Mouse (Mus musculus): Measurements from ENCODE around the gene Dpm1.

The Dpm1 gene

DNA sequence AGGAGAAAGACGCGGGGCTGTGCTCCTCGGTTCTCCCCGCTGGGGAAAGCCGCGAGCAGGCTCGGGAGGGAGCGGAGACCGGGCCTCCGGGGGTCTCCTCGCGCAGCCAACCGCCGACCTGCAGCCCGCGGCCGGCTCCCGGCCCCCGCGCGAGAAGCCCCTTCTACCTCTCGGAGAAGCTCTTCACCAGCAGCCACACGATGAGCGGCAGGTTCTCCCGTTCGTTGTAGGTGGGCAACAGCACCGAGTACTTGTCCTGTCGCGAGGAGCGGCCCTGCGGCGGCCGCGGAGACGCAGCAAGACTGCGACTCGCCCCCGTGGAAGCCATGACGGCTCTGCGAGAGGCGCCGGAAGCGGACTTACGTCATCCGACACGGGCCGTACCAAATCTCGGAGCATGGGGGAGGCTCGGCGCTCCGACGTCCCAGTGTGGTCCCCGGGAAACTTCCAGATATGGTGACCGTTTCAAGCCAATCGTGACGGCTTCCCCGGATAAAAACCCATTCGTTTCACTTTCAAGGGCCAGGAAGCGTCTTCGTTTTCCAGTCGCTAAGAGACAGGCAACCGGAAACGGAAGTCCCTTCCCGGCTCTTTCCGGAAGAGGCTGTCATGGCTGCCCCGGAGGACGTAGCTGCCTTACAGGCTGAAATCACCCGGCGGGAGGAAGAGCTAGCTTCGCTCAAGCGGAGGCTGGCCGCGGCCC, at the start of gene Dpm1, which contains the start of the genes Gm20716 and Mocs3:
Gene Dpm1 (minus strand): TSS at position 566 of the 703 bp plus-strand sequence.
Gene Gm20716 (minus strand): TSS at position 339 of the 703 bp plus-strand sequence.
Gene Mocs3 (plus strand): TSS at position 597 of the 703 bp plus-strand sequence.
- peak; percentile 91 for DNase-seq (ENCODE audit: low read depth, low spot score)

DNA sequence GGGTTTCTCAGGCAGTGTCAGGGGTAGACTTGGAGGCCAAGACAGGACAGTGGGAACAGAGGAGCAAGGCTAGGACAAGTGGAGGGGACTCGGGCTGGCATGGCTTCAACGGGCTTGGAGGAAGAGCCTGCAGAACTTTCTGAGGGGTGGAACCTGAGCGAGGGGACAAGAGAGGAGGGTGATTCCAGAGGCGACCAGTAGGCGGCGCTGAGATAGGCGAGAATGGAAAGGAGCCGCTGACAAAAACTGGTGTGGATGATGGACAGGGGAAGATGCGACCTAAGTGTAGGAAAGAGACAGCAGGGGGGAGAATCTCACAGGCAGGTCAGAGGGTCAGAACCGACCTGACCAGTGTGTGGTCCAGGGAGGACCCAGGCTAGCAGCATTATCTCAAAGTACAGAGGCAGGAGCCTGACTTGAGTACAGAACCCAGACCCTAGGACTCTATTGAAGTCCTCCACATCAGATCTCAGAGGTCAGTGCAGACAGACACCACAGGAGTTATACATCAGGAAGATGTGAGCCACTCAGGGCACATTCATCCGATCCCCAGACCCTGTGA, 44.1 kb upstream of the Dpm1 start:
- peak; percentile 84 for DNase-seq (ENCODE audit: low read depth, low spot score)

DNA sequence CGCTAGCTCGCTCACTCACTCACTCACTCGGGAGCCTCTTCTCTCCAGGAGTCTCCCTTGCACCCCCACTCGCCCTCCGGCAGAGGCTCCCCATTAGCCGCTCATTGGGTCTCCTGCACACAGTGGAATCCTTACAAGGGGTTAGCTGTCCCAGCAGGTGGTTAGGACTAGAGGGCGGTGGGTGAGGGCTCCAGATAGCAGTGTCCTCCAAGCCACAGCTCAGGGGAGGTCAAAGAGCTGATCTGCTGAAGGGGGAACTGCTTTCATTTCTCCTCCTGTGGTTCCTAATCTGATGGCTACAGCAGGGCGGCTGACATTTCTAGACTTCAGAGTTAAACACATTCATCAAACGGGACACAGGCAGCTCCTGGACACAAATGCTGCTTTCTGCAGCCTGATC, 43.0 kb upstream of the Dpm1 start:
- no peak for DNase-seq (ENCODE audit: low read depth, low spot score)

DNA sequence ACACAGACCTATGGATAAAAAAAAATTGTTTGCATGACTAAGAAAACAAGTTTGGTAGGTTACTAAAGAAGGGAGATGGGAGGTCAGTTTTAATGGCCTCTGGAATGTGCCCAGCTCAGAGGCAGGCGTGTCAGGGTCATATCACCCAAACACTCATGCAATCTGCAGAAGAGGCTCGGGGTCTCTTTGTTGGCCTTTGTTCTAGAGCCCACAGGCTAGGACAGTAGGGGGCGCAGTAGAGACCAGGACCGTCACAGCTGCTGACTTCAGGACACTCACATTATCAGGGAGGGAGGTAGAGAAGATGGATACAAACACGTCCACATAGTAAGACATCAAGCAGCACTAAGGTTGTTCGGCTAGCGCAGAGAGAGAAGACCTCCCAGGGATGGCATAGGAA, 37.6 kb upstream of the Dpm1 start:
- DNase-seq (ENCODE audit: low read depth, low spot score) = peak; percentile 87

DNA sequence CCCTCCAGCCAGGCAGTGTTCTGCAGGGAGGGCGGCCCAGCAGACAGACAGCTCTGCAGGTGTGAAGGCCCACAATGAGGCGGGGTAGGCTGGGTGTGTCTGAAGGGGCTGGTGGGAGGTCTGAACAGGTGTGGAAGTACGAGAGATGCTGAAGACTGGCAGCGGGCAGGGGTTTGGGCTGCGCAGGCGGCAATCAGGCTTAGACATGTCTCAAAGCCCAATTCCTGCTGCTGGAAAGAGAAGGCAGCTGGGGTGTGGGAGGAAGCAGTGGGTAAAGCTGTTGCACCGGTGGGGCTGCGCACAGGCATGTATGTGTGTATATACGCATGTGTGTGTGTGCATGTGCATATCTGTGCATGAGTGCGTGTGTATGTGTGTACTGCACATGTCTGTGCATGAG, 30.5 kb upstream of the Dpm1 start:
- DNase-seq (ENCODE audit: low read depth, low spot score) = no peak

DNA sequence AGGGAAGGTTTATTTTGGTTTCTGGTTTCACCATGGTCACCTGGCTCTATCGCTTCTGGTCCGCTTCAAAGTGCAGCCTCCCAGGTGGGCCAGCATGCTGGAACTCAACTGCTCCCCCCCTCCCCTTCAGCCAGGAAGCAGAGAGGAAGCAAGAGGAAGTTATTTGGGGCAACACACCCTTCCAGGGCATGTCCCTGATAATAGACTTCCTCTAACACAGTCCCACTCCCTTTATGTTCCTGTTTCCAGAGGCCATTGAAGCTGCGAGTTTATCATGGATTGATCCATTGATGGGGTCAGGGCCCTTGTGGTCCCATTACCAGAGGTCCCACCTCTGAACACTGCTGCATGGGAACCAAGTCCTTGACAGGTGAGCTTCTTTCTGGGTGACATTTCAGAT, 29.7 kb upstream of the Dpm1 start:
- no peak for DNase-seq (ENCODE audit: low read depth, low spot score)

DNA sequence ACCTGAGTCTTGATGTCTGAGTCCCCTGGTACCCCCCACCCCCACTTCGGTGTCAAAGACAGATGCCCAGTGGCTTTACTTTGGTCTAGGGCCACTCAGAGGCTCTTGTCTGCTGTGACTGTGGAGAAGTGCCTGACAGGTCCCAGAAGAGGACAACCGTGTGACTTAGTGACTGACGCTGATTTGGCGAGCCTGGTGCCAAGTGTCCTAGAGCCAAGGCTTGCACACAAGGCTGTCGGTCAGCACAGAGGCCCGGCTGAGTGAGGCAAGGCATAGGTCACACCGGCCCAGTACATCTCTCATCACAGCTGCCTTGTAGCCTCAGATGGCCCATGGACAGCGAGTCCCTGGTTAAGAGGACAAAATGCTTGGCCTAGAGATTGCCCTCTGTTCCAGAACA, 28.7 kb upstream of the Dpm1 start:
- no peak for DNase-seq (ENCODE audit: low read depth, low spot score)

DNA sequence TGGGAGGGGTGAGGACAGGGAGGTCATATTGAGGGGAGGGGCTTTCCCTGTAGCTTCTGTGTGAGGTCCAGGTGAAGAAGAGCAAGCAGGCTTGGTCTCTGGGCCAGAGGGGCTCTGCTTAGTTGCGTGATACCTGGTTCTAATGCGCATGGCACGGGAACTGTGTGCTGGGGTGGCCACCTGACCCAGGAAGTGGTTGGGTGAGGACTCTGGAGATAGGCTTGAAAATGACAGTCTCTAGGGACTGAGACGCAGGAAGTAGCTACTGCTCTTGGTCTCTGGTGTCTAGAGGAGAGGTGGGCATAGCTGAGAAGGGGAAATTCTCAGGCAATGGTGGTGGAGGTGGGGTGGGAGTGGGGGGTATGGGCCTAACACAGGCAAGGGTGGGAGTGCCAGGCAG, 26.8 kb upstream of the Dpm1 start:
- no peak for DNase-seq (ENCODE audit: low read depth, low spot score)

DNA sequence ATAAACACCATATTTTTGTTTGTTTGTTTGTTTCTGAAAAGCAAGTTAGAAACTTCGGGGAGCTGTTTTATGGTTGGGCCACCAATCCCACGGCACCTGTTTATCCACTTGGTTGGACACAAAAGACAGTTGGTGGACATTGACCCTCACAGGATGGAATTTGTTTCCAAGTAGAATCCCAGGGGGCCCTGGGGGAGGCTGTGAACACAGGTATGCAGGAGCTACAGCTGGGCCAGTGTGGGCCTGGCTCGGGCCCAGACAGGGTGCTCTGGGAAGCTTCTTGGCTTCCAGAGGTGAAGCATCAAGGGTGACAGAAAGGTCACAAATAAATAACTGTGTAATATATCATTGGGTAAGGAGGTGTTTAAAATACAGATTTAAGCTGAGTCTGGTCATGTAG, 26.1 kb upstream of the Dpm1 start:
- no peak for DNase-seq (ENCODE audit: low read depth, low spot score)

DNA sequence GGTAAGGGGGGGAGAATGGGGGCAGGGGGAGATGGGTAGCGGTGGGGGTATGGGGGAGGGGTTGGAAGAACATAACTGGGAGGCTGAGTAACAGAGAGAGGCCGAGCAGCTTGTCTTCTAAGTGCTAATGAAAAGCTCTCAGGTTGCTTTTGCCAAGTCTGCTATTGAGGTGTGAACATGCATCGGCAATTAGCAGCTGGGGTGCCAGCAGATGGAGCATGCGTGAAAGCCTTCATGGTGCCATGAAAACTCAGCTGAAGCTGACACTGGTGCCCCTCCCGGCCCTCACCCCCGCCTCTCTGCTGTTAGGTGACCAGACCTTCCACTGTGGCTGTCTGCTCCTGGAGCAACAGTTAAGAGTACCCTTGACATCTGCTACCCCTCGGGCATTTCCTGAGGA, 23.4 kb upstream of the Dpm1 start:
- DNase-seq (ENCODE audit: low read depth, low spot score) = peak; percentile 33

DNA sequence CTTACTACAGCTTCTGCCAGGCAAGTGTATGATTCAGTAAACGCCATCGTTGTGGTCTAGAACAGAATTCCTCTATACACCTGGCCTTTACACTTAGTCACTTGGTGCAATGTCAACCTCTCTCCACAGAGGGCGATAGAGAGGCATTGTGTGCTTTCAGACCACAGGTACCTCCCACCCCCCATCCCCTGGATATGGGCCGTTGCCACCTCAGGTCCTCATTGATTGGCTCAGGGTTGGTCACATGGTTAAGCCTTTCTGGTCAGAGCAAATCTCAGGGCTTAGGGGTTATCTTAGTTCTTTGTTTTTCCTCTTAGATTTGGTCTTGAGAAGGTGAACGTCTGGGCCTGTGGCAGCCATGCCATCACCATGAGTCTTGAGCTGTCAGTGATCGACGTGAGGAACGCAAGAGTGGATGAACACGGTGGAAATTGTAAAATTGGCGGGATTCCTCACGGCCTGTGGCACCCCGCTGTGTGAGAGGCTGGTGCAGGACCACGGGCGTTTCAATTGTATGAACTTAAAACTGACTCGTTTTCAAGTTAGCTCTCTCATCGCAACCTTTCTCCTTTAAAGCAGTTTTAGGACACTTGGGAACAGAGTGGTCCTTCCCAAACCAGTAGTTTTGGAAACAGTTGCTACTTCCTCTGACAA, 22.4 kb upstream of the Dpm1 start:
- DNase-seq (ENCODE audit: low read depth, low spot score) = peak; percentile 97

DNA sequence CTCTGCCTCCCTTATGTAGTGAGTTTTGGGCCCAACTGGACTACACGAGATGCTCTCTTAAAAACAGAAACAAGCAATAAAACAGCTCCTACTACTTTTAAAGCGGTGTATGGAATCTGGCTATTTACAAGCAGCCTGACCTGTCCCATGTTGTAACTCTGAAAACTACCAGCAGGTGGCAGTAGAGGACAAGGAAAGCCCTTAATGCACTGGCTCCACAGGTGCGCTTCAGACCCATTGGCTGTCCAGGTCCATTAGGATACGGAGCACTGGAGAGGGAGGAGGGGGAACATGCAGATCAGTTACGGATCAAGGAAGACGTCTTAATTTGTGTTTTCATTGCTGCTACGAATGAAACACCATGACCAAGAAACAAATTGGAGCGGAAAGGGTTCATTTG, 19.9 kb upstream of the Dpm1 start:
- peak; percentile 92 for DNase-seq (ENCODE audit: low read depth, low spot score)

DNA sequence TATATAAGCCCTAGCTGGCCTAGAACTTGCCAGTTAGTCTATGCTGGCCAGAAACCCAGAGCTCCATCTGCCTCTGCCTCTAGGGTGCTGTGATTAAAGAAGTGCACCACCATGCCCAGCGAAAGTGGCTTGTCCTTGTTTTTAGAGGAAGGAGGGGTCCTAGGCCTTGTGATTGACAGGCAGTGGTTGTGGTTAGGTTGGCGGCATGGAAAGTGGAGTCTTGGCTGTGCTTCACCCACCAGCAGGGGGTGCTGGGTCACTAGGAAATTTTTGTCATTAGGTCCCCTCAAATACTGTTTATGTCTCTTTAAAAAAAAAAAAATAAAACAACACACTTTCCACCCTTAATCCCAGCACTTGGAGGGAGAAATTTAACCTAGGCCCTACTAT, 18.5 kb upstream of the Dpm1 start:
- peak; percentile 85 for DNase-seq (ENCODE audit: low read depth, low spot score)

DNA sequence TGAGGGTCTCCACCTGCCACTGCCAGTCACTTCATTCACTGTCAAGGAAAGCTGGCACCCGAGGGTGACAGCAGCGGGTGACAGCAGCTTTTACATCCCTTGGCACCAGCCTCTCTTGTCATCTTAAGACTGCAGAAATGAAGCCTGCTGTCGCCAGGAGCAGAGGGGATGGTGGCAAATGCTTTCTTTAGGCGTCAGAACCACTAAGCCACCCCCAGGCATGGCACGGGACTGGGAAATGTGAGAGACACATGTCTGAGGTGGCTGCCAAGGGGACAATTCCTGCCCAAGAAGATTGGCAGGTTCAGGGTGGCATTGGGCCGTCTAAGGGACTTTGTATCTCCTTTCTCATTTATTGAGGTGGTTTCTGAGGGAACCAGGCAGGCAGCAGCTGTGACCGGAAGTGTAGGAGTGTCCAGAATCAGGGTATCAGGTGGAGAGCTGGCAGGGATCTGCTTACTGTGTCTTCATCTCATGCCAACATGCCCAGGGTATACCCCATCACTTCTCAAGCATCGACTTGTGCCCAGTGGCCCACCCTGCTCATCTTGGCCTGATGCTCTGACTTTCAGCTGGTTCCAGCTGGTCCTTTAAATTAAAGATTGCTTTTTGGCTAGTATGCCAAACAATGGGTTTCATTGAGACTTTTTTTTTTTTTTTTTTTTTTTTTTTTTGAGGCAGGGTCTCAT, 17.9 kb upstream of the Dpm1 start:
- DNase-seq (ENCODE audit: low read depth, low spot score) = no peak

DNA sequence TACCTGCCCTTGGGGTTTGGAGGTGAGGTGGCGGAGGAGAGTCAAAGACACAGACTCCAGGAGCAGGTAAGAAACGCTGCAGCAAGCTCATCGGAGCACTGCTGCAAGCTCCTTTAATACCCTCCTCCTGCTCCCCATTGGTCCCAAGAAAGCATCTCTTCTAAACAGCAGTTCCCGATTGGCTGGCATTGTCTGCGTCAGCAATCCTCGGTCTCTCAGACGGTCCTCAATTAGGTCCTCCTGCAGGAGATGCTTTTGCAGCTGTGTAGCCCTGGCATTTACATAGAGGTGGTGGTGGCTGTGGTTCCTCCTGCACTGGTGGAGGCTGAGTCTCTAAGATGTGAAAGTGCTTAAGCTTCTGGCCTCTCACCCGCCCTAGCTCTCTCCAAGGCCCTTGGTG, 15.2 kb upstream of the Dpm1 start:
- DNase-seq (ENCODE audit: low read depth, low spot score) = peak; percentile 56

DNA sequence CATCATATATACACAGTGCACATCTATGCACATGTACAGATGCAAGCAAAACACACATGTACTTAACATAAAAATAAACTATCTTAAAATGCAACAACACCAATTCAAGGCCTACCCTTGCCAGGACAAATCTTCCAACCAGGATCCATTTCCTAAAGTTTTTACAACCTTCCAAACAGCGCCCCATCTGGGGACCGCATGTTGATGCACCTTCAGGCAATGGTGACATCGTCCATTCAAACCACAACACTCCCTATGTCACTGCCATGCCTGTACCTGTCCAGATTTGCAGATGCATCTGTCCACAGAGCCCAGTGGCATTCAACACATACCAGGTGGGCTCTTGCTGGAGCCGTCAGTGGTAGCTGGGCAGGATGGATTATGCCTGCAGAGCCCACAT, 12.9 kb upstream of the Dpm1 start:
- peak; percentile 65 for DNase-seq (ENCODE audit: low read depth, low spot score)

DNA sequence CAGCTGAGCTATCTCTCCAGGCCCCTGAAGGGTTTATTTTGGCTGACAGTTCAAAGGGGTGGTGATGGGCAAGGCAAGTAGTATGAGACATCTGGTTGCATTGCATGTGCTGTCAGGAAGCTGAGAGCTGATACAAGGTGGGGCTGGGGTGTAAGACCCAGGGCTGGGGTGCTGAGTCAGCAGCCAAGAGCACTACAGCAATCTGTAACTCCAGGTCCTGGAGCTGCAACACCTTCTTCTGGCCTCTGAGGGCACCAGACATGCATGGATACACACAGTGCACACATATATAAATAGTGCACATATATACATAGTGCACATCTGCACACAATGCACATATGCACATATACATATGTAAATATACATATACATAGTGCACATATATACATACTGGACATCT, 12.4 kb upstream of the Dpm1 start:
- no peak for DNase-seq (ENCODE audit: low read depth, low spot score)

DNA sequence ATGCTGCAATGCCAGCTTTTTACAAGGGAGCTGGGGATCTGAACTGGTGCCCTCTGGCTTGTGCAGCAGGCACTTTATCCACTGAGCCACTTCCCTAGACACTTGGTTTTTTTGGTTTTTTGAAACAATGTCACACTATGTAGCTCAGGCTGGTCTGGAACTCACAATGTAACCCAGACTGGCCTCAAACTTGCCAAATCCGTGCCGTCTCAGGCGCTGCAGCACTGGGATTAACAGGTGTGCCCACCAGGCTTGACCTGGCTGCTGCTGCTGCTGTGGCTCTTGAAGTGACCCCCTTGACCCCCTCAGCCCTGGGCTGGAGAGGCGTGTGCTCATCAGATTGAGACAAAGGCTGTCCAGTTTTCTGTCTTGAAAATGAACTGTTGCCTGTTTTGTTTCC, 7.9 kb upstream of the Dpm1 start:
- no peak for DNase-seq (ENCODE audit: low read depth, low spot score)

DNA sequence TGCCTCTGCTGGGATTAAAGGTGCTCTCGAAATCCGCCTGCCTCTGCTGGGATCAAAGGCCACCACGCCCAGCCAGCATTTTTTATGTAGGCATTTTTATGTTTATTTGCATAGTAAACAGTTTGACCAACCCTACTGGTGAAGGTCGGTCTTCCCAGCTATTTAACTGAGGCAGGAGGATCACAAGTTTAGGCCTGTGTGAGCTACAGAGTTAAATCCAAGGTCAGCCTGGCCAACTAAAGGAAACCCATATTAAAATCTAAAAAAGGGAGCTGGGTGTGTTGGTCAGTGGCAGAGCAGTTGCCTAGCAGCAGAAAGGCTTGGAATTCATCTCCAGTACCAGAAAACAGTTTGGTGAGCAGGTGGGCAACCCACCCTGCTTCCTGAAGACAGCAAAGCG, 2.9 kb upstream of the Dpm1 start:
- peak; percentile 93 for DNase-seq (ENCODE audit: low read depth, low spot score)

DNA sequence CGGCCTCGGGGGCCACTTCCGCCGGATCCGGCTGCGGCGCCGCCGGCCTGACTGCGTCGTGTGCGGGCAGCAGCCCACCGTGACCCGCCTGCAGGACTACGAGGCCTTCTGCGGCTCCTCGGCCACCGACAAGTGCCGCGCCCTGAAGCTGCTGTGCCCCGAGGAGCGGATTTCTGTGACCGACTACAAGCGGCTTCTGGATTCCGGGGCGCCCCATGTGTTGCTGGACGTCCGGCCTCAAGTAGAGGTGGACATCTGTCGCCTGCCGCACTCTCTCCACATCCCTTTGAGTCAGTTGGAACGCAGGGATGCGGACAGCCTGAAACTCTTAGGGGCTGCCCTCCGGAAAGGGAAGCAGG, 1.1 kb upstream of the Dpm1 start:
- no peak for DNase-seq (ENCODE audit: low read depth, low spot score)

DNA sequence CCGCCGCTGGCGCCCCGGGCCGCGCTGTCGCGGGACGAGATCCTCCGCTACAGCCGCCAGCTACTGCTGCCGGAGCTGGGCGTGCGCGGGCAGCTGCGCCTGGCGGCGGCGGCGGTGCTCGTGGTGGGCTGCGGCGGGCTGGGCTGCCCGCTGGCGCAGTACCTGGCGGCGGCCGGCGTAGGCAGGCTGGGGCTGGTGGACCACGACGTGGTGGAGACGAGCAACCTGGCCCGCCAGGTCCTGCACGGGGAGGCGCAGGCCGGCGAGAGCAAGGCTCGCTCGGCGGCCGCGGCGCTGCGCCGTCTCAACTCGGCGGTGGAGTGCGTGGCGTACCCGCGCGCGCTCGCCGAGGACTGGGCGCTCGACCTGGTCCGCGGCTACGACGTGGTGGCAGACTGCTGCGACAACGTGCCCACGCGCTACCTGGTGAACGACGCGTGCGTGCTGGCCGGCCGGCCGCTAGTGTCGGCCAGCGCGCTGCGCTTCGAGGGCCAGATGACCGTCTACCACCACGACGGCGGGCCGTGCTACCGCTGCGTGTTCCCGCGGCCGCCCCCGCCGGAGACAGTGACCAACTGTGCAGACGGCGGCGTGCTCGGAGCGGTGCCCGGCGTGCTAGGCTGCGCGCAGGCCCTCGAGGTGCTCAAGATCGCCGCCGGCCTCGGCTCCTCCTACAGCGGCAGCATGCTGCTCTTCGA, 531 bp upstream of the Dpm1 start:
- peak; percentile 49 for DNase-seq (ENCODE audit: low read depth, low spot score)
